Mouse (Mus musculus): ENCODE results near the gene Ndufb11.

DNA sequence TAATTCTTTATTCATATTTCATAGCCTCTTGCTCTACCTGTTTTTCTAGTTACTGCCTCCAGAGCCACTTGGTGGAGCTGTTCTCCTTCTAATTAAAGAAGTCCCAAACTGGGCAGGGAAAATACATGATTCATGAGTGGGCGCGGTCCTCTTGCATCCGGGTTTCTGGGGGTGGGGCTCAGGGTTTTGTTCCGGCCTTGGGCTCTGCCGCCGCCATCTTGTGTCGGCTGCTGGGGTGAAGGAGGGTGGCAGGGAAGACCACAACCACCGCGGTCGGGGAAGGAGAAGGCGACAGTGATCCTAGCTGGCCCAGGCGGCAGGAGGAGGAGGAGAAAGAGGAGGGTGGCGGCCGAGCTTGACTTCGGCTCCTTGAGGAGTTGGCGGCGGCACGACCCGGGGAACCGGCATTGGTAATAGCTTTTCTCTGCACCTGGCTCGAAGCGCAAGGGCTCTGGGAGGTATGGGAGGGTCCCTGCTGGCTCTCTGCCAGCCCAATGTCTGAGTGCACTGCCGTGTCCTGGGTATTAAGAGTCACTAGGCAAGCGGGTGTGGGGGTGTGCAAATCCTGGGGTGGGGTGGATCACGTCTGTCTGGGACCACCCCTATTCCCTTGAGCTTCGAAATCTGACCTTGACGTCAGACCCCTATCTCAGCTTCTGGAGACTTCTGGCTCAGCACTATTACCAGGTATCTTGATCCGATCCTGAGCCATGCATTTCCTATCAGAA, 45.5 kb upstream of the Ndufb11 start:
- peak; percentile 78 for TF ChIP-seq CTCF (IDR thresholded peaks at IDR 0.05; ENCODE audit: low read depth)
- TF ChIP-seq EP300 (optimal IDR thresholded peaks at IDR 0.05): peak; percentile 31

All from stomach, postnatal 0 days (tissue).